Mouse (Mus musculus) stomach, postnatal 0 days (tissue): ENCODE measurements at regions not wholly inside any gene's neighbourhood (a gene's known extent, or its start where the extent isn't known, plus 50 kb on each side); places are given as distances from the start of the nearest gene placed in this dataset.

ENCODE experiments used
- CTCF ChIP-seq: IDR thresholded peaks from 2 replicates; pipeline ENCODE4 v1.5.1; 2016; ENCODE audit warnings: antibody characterized with exemption, low read depth, mild to moderate bottlenecking, moderate library complexity
- EP300 ChIP-seq: optimal IDR thresholded peaks from 2 replicates; pipeline ENCODE3; 2016; ENCODE audit warnings: antibody characterized with exemption

- TF ChIP-seq CTCF = no peak
- no peak for TF ChIP-seq EP300
Observed at GRCm38 (mm10) chr12:39695322-39695721, 342.5 kb downstream of the Arl4a start.
